ENCODE assay signal across 8 mouse cellular contexts in the genomic region with DNA sequence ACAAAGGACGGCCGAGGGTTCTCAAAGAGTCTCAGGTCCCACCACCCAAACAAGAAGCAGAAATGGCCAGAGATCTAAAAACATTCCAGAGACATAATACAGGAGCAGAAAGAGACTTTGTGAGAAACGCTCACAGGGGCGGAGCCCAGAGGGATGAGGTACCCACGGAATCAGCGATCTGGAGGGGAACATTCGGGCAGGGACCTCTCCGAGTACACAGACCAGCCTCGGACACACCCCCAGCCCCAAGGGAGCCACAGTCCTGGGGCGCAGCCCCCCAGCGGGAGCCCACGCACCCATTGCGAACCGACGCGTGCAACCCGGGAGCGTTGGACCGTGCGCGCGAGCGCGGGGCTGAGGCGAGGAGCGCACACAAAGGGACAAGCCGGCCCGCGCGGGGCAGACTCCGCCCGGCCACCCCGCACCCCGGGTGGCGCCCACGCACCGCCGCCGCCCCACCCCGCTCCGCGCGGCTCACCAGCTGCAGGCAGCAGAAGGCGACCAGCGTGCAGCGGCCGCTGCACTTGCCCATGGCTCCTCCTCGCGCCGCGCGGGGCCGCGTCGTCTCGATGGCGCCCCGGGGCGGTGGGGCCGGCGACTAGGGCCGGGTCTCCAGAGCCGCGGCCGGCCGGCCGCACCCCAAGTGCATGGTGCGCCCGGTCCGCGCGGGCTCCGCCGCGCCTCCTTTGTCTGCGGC. TPM values are rescaled to one million over a fixed set of nuclear protein-coding genes. Genes with fewer than 3 reads are reported as not detected.
DNase-seq lines count a peak whose midpoint lies in the region; ATAC-seq lines count a peak whose summit lies in the region.

No protein-coding gene starts in this region.

- H3K4me3 ChIP-seq in forebrain, embryonic 11.5 days (ENCODE audit: low read depth, low read length), result peak overlapping the region; percentile 91
- H3K4me3 ChIP-seq in limb, embryonic 10.5 days, result peak overlapping the region; percentile 94
- peak overlapping the region; percentile 84 for H3K4me3 ChIP-seq in neural tube, embryonic 12.5 days

- H3K9me3 ChIP-seq in forebrain, embryonic 11.5 days (ENCODE audit: control insufficient read depth, low read length), result no peaks in the 10 kb centered on the region
- no peaks in the 10 kb centered on the region for H3K9me3 ChIP-seq in limb, embryonic 10.5 days (replicated peaks)
- H3K9me3 ChIP-seq in neural tube, embryonic 12.5 days, result no peaks in the 10 kb centered on the region

- H3K4me2 ChIP-seq in forebrain, embryonic 11.5 days (ENCODE audit: low read depth, low read length, severe bottlenecking), result peak overlapping the region; percentile 64
- peak overlapping the region; percentile 82 for H3K4me2 ChIP-seq in neural tube, embryonic 12.5 days (replicated peaks)

- H3K27ac ChIP-seq in forebrain, embryonic 11.5 days (ENCODE audit: low read depth, low read length), result peak overlapping the region; percentile 68
- H3K27ac ChIP-seq in limb, embryonic 10.5 days, result peak overlapping the region; percentile 95
- peak overlapping the region; percentile 75 for H3K27ac ChIP-seq in neural tube, embryonic 12.5 days

- peak overlapping the region; percentile 98 for H3K9ac ChIP-seq in forebrain, embryonic 11.5 days (ENCODE audit: low read length)
- peak overlapping the region; percentile 97 for H3K9ac ChIP-seq in neural tube, embryonic 12.5 days

- peaks cover 10% of the 10 kb centered on the region for H3K4me1 ChIP-seq in forebrain, embryonic 11.5 days (replicated peaks; ENCODE audit: control insufficient read depth, insufficient read depth, low read length)
- peaks cover 46% of the 10 kb centered on the region for H3K4me1 ChIP-seq in limb, embryonic 10.5 days
- peaks cover 32% of the 10 kb centered on the region for H3K4me1 ChIP-seq in neural tube, embryonic 12.5 days

- ATAC-seq in forebrain, embryonic 11.5 days (replicated peaks; ENCODE audit: low FRiP score), result peak; percentile 73
- peak; percentile 61 for ATAC-seq in neural tube, embryonic 12.5 days (ENCODE audit: low FRiP score, low read depth)

- under 1% methylated on average over 62 of the region's 76 CpGs for WGBS in forebrain, embryonic 11.5 days
- under 1% methylated on average over 76 of the region's 76 CpGs for WGBS in limb, embryonic 10.5 days
- under 1% methylated on average over 65 of the region's 76 CpGs for WGBS in neural tube, embryonic 12.5 days

- H3K27me3 ChIP-seq in forebrain, embryonic 11.5 days (ENCODE audit: control insufficient read depth, insufficient read depth, low read length), result no peaks in the 10 kb centered on the region; the same call in 1 of the 2 replicates
- H3K27me3 ChIP-seq in limb, embryonic 10.5 days (ENCODE audit: low read depth, poor library complexity, severe bottlenecking), result no peaks in the 10 kb centered on the region
- peaks cover 4% of the 10 kb centered on the region; the same call in 1 of the 2 replicates for H3K27me3 ChIP-seq in neural tube, embryonic 12.5 days (replicated peaks)

- no peaks in the 10 kb centered on the region for H3K36me3 ChIP-seq in forebrain, embryonic 11.5 days (ENCODE audit: control insufficient read depth, insufficient read depth, low read length)
- H3K36me3 ChIP-seq in limb, embryonic 10.5 days, result no peaks in the 10 kb centered on the region
- H3K36me3 ChIP-seq in neural tube, embryonic 12.5 days, result no peaks in the 10 kb centered on the region

- peak; percentile 52 for DNase-seq in adrenal gland, postnatal 10 days
- no peak for DNase-seq in adrenal gland, postnatal 4 days (ENCODE audit: low spot score in 2 of 2)
- DNase-seq in ovary, postnatal 36 days (ENCODE audit: low spot score), result peak; percentile 41
- no peak for DNase-seq in ovary, adult 18-20 months (ENCODE audit: low spot score)
- DNase-seq in forebrain, embryonic 11.5 days (ENCODE audit: low spot score), result peak; percentile 76
- DNase-seq in limb, embryonic 10.5 days (ENCODE audit: low spot score), result peak; percentile 70
- no peak for DNase-seq in spleen, postnatal 4 days (ENCODE audit: low spot score in 2 of 2)

RNA-seq across cellular contexts. Expression of gene Nkain1, which starts 0.5 kb away (rescaled TPM):
- total RNA-seq in adrenal gland, postnatal 10 days (2021), result 1 to 10 TPM; 5.8 to 6.0 TPM
- 10 to 100 TPM in 1 of 2 experiments, 1 to 10 TPM in 1; 7.8 to 13.1 TPM for total RNA-seq in adrenal gland, postnatal 4 days (2021)
- 12.5 and 18.5 TPM in 2 replicates for polyA plus RNA-seq in forebrain, embryonic 11.5 days (2014; fragmentation: Nextera tagmentation; extraction: Ambion mirVana)
- polyA plus RNA-seq in limb, embryonic 10.5 days (2016; fragmentation: Nextera tagmentation; extraction: Ambion mirVana), result 4.4 and 4.8 TPM in 2 replicates
- 12.8 and 20.1 TPM in 2 replicates for polyA plus RNA-seq in neural tube, embryonic 12.5 days (2016; fragmentation: Nextera tagmentation; extraction: Ambion mirVana)

Comparison
In these comparisons a context has a peak if more than half of its experiments do, and no peak if none do; other contexts are left out.
1. DNase-seq: peak in adrenal gland, postnatal 10 days (single experiment), ovary, postnatal 36 days (single experiment), forebrain, embryonic 11.5 days (single experiment) and limb, embryonic 10.5 days (single experiment); none in adrenal gland, postnatal 4 days (0 of 2), ovary, adult 18-20 months (single experiment) and spleen, postnatal 4 days (0 of 2).
2. Peak in every context shown above with its lines, with median percentiles within 50 percentile points of each other: H3K27ac ChIP-seq and H3K4me3 ChIP-seq.